Mouse (Mus musculus) gastrocnemius, postnatal 14 days (tissue): ENCODE measurements around the gene Tbx19. TPM values are rescaled to one million over a fixed set of nuclear protein-coding genes. Genes with fewer than 3 reads are reported as not detected.
A peak's percentile ranks its signal among the peaks of the same experiment; 100 is the strongest.

Experiments
- DNase-seq: peaks from one replicate; pipeline ENCODE4 v3.0.0; 2021; ENCODE audit warnings: mixed read lengths
- intact Hi-C: fragments of 180-260 bp; cut with DNase I; formaldehyde crosslinking; loops from one replicate; pipeline ENCODE4 v1.15.1; 2025; ENCODE audit warnings: low total_unique reads
- total RNA-seq, 2 experiments: library from RNA; stranded (reverse); gene quantifications; 2 replicates each; pipeline ENCODE4 v1.2.3; 2021

Gene Tbx19
- total RNA-seq, 2 experiments from 2014 or later, result not detected

- intact Hi-C loops, result no loop called here
- DNase-seq, result no peak
These were observed 25.9 kb upstream of the Tbx19 start for GRCm38 (mm10) chr1:165186491-165186890.

- intact Hi-C loops, result no loop called here
- DNase-seq, result no peak
These were observed 24.5 kb upstream of the Tbx19 start for GRCm38 (mm10) chr1:165185116-165185515.

- DNase-seq, result no peak
- intact Hi-C loops, result no loop called here
These were observed 23.6 kb upstream of the Tbx19 start for GRCm38 (mm10) chr1:165184178-165184577.

- intact Hi-C loops, result no loop called here
- no peak for DNase-seq
These were observed 22.8 kb upstream of the Tbx19 start for GRCm38 (mm10) chr1:165183400-165183799.

- intact Hi-C loops, result no loop called here
- DNase-seq, result no peak
These were observed 18.7 kb upstream of the Tbx19 start for GRCm38 (mm10) chr1:165179321-165179720.

GRCm38 (mm10) chr1:165178075-165178474, 17.5 kb upstream of the Tbx19 start:
- intact Hi-C loops, result no loop called here
- DNase-seq, result no peak

- intact Hi-C loops, result no loop called here
These were observed 13.6 kb upstream of the Tbx19 start for GRCm38 (mm10) chr1:165174059-165174616.

GRCm38 (mm10) chr1:165171277-165171676, 10.7 kb upstream of the Tbx19 start:
- intact Hi-C loops, result no loop called here
- no peak for DNase-seq

More at GRCm38 (mm10) chr1:165174059-165174616, 13.6 kb upstream of the Tbx19 start:
- DNase-seq, result no peak

- intact Hi-C loops, result no loop called here
- DNase-seq, result no peak
These were observed 9.6 kb upstream of the Tbx19 start for GRCm38 (mm10) chr1:165170157-165170556.

GRCm38 (mm10) chr1:165169462-165169861, 8.9 kb upstream of the Tbx19 start:
- intact Hi-C loops, result no loop called here
- DNase-seq, result no peak

GRCm38 (mm10) chr1:165164920-165165319, 4.3 kb upstream of the Tbx19 start:
- intact Hi-C loops, result no loop called here
- DNase-seq, result no peak

- intact Hi-C loops, result no loop called here
These were observed 1.7 kb downstream of the Tbx19 start for GRCm38 (mm10) chr1:165158841-165159240.

GRCm38 (mm10) chr1:165154162-165154561, 6.4 kb downstream of the Tbx19 start:
- no peak for DNase-seq
- intact Hi-C loops, result no loop called here

More at GRCm38 (mm10) chr1:165158841-165159240, 1.7 kb downstream of the Tbx19 start:
- DNase-seq, result no peak

GRCm38 (mm10) chr1:165151216-165151615, 9.4 kb downstream of the Tbx19 start:
- DNase-seq, result no peak
- intact Hi-C loops, result no loop called here

GRCm38 (mm10) chr1:165142343-165142916, 18.1 kb downstream of the Tbx19 start:
- DNase-seq, result no peak
- intact Hi-C loops, result no loop called here

GRCm38 (mm10) chr1:165140227-165140626, 20.3 kb downstream of the Tbx19 start:
- DNase-seq, result no peak

GRCm38 (mm10) chr1:165133858-165134257, 26.7 kb downstream of the Tbx19 start:
- DNase-seq, result no peak
- intact Hi-C loops, result no loop called here

More at GRCm38 (mm10) chr1:165140227-165140626, 20.3 kb downstream of the Tbx19 start:
- intact Hi-C loops, result no loop called here

GRCm38 (mm10) chr1:165133279-165133678, 27.3 kb downstream of the Tbx19 start:
- intact Hi-C loops, result no loop called here
- DNase-seq, result no peak

- peak; percentile 52 for DNase-seq
- intact Hi-C loops, result no loop called here
These were observed 28.2 kb downstream of the Tbx19 start for GRCm38 (mm10) chr1:165132187-165132877.

- DNase-seq, result no peak
- intact Hi-C loops, result no loop called here
These were observed 31.0 kb downstream of the Tbx19 start for GRCm38 (mm10) chr1:165129573-165129972.

- intact Hi-C loops, result loop anchor here (5.0 kb wide), 1 partner anchor 804 kb away; no protein-coding TSS in a partner anchor
These were observed 39.5 kb downstream of the Tbx19 start for GRCm38 (mm10) chr1:165121096-165121495.

More at GRCm38 (mm10) chr1:165121096-165121495, 39.5 kb downstream of the Tbx19 start:
- DNase-seq, result no peak
